Mouse (Mus musculus): ENCODE measurements around the gene Elovl5. TPM values are rescaled to one million over a fixed set of nuclear protein-coding genes. Genes with fewer than 3 reads are reported as not detected.
A peak's percentile ranks its signal among the peaks of the same experiment; 100 is the strongest.
"Not testable (repeated sequence)": the region's sequence is repeated elsewhere in the genome, so short reads cannot be mapped to it uniquely, and the experiment has no call there.

Elovl5 gene
- polyA plus RNA-seq, 1 experiment from 2014 or later: 67.0 TPM

- H3K27me3 ChIP-seq: no peaks in the 10 kb centered on the region
- H3K4me1 ChIP-seq: no peaks in the 10 kb centered on the region
- H3K27ac ChIP-seq (replicated peaks): no peak overlapping the region
- no peak overlapping the region for H3K9ac ChIP-seq (replicated peaks)
- no peaks in the 10 kb centered on the region for H3K9me3 ChIP-seq
- H3K4me3 ChIP-seq: no peak overlapping the region
- no peak for ATAC-seq (ENCODE audit: low FRiP score, low read depth)
- 68% methylated on average over 8 of the region's 8 CpGs for WGBS
- no peaks in the 10 kb centered on the region for H3K36me3 ChIP-seq
- no peak overlapping the region for H3K4me2 ChIP-seq (replicated peaks)
Observed at GRCm38 (mm10) chr9:77990278-77990677, 73.1 kb downstream of the Elovl5 start.

DNA sequence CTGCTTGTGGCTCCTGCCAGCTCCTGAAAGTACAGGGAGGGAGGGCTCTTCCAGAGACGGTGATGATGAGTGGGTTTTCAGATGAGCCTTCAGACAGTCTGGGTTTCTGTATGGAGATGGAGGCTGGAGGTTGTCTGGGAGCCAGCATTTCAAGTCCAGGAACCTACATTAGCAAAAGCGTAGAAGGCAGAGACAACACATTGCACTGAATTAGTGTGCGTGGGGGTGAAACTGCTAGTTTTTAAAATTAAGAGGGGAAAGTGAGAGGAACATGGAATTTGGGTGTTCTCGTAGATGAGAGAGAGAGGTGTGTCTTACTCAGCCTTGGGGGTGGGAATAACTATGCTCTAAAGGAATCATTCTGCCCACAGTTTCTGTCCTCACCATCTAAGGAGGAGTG lies 74.5 kb downstream of the Elovl5 start:
- Histone ChIP-seq H3K9ac (replicated peaks) (no peak overlapping the region), H3K36me3 (no peaks in the 10 kb centered on the region), H3K4me3 (no peak overlapping the region), H3K27me3 (no peaks in the 10 kb centered on the region), H3K27ac (replicated peaks) (no peak overlapping the region), H3K4me1 (no peaks in the 10 kb centered on the region), H3K9me3 (no peaks in the 10 kb centered on the region), H3K4me2 (replicated peaks) (no peak overlapping the region)
- no peak for ATAC-seq (ENCODE audit: low FRiP score, low read depth)
- WGBS: 94% methylated on average over 4 of the region's 4 CpGs

- no peaks in the 10 kb centered on the region for H3K9me3 ChIP-seq
- no peaks in the 10 kb centered on the region for H3K4me1 ChIP-seq
- no peak overlapping the region for H3K4me3 ChIP-seq
- H3K27me3 ChIP-seq: no peaks in the 10 kb centered on the region
- no peak overlapping the region for H3K27ac ChIP-seq (replicated peaks)
- no peak overlapping the region for H3K4me2 ChIP-seq (replicated peaks)
- H3K9ac ChIP-seq (replicated peaks): no peak overlapping the region
- 91% methylated on average over 6 of the region's 6 CpGs for WGBS
- ATAC-seq (ENCODE audit: low FRiP score, low read depth): no peak
- H3K36me3 ChIP-seq: no peaks in the 10 kb centered on the region
Observed at GRCm38 (mm10) chr9:77992276-77992675, 75.1 kb downstream of the Elovl5 start.

DNA sequence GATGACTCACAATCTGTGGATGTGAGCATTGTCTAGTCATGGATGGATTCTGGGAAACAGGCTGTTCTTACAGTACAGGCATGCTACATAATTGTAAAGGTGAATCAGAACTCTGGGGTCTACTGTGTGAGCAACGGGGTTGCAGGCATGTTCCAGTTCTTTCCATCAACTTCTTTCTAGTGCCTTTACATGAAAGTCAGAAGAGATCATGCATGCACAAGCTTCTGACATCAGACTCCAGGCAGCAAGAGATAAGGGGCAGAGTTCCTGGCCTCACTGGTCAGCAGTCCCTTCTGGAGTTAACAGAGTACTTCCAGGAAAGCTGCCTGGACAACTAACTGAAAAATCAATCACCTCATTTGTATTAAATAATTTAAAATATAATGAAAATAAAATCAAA lies 75.9 kb downstream of the Elovl5 start:
- 86% methylated on average over 1 of the region's 1 CpGs for WGBS
- no peak for ATAC-seq (ENCODE audit: low FRiP score, low read depth)
- Histone ChIP-seq H3K4me3 (no peak overlapping the region), H3K36me3 (no peaks in the 10 kb centered on the region), H3K9me3 (no peaks in the 10 kb centered on the region), H3K4me2 (replicated peaks) (no peak overlapping the region), H3K9ac (replicated peaks) (no peak overlapping the region), H3K4me1 (no peaks in the 10 kb centered on the region), H3K27ac (replicated peaks) (no peak overlapping the region), H3K27me3 (no peaks in the 10 kb centered on the region)

DNA sequence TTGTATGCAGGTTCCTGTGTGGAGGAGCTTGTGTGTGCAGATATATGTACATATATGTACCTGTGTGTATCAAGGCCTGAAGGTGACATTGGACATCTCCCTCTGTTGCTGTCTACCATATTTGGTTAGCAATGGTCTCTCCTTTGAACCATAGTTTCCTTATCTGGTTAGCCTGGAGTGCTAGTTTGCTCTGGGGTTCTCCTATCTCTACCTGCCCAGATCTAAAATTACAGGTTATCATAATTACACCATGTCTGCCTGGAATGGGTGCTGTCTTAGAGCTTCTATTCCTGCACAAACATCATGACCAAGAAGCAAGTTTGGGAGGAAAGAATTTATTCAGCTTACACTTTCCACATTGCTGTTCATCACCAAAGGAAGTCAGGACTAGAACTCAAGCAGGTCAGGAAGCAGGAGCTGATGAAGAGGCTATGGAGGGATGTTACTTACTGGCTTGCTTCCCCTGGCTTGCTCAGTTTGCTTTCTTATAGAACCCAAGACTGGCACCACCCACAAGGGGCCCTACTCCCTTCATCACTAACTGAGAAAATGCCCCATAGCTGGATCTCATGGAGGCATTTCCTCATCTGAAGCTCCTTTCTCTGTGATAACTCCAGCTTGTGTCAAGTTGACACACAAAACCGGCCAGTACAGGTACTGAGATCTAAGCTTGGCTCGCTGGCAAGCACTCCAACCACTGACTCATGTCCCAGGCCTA lies 76.5 kb downstream of the Elovl5 start:
- WGBS: 93% methylated on average over 2 of the region's 2 CpGs

DNA sequence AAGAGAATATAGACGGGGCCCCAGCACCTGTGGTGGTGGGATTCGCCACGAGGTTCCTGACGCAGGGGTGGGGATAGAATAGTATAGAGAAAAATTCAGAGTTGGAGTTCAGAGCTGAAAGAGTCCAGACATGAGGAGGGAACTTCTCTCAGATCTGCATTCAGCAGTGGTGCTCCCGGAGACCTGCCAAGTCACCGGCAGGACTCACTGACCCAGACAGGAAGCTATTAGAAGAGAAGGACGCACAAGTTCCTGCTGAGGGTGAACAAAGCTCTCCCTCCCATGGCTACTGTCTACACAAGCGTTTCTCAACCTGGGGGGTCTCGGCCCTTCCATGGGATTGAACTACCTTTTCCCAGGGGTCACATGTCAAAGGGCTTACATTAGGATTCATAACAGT lies 78.1 kb downstream of the Elovl5 start:
- Histone ChIP-seq H3K4me2 (replicated peaks) (no peak overlapping the region), H3K4me1 (no peaks in the 10 kb centered on the region), H3K9ac (replicated peaks) (no peak overlapping the region), H3K27ac (replicated peaks) (no peak overlapping the region), H3K36me3 (no peaks in the 10 kb centered on the region), H3K9me3 (no peaks in the 10 kb centered on the region), H3K4me3 (no peak overlapping the region), H3K27me3 (no peaks in the 10 kb centered on the region)
- no peak for ATAC-seq (ENCODE audit: low FRiP score, low read depth)
- 74% methylated on average over 9 of the region's 9 CpGs for WGBS

More for the DNA sequence above, 76.5 kb downstream of the Elovl5 start:
- H3K27me3 ChIP-seq; H3K4me2 ChIP-seq (replicated peaks); H3K27ac ChIP-seq (replicated peaks); H3K36me3 ChIP-seq; ATAC-seq (ENCODE audit: low FRiP score, low read depth); H3K4me3 ChIP-seq; H3K9me3 ChIP-seq; H3K4me1 ChIP-seq; H3K9ac ChIP-seq (replicated peaks): not testable (repeated sequence)

DNA sequence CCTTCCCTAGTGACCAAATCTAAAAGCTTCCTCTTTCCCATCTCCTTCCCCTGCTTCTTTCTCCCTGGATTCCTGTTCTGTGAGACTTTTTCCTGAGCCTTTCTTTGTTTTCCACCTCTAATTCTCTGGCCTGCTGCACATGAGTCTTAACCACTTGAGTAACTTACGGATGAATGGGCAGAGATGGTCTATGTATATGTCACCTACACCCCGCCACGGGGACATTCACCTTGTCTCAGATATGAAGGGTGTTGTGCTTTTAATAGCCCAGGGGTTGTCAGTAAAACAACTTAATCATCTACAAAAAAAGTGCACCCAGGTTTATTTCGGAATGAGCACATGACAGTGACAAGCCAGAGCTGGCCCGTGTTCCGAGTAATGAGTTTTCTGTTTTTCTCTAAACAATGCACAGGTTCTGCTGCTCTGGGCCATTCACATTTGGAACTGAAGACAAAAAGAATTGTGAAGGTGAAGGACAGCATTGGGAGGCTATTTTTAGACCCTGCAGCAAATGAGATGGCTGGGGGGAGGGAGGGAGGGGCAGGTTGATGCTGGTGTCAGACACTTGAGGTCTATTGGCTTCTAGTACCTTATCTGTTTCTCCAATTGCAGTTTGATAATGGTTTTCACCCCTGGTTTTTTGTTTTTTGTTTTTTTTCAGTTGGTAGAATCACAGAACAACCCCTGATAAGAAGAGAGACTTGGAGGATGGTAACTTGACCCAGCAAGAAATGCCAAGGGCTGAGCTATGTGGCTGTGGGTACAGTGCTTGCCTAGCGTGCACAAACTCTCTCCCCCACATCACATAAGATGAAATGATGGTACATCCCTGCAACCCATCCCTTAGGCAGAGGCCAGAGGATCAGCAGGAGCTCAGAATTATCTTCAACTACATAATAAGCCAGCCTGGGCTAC lies 83.7 kb downstream of the Elovl5 start:
- no peak overlapping the region for H3K4me2 ChIP-seq (replicated peaks)
- no peak for ATAC-seq (ENCODE audit: low FRiP score, low read depth)
- no peak overlapping the region for H3K4me3 ChIP-seq
- H3K36me3 ChIP-seq: no peaks in the 10 kb centered on the region
- H3K9me3 ChIP-seq: no peaks in the 10 kb centered on the region
- no peak overlapping the region for H3K27ac ChIP-seq (replicated peaks)
- no peaks in the 10 kb centered on the region for H3K27me3 ChIP-seq
- 95% methylated on average over 7 of the region's 7 CpGs for WGBS
- H3K4me1 ChIP-seq: no peaks in the 10 kb centered on the region
- H3K9ac ChIP-seq (replicated peaks): no peak overlapping the region

DNA sequence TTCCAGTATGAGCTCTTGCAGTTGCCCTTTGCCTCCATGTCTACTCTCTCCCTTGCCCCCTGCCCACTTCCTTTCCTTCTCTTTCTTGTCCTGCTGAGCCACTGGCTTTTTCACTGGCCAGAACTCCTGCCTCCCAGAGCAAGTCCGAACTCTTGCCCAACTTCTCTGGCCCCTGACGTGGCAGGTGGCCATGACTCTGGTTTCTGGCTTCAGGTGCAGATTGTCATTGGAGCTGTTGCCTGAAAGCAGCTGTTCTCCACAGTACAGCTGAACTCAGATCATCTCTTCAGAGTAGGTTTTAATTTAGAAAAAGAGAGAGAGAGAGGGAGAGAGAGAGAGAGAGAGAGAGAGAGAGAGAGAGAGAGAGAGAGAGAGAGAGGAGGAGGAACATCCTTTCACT lies 86.1 kb downstream of the Elovl5 start:
- no peak for ATAC-seq (ENCODE audit: low FRiP score, low read depth)
- H3K27ac ChIP-seq (replicated peaks): no peak overlapping the region
- H3K4me2 ChIP-seq (replicated peaks): no peak overlapping the region
- H3K4me3 ChIP-seq: no peak overlapping the region
- no peak overlapping the region for H3K9ac ChIP-seq (replicated peaks)
- H3K9me3 ChIP-seq: no peaks in the 10 kb centered on the region
- WGBS: 84% methylated on average over 2 of the region's 2 CpGs
- H3K27me3 ChIP-seq: no peaks in the 10 kb centered on the region
- H3K36me3 ChIP-seq: no peaks in the 10 kb centered on the region
- no peaks in the 10 kb centered on the region for H3K4me1 ChIP-seq

- Histone ChIP-seq H3K4me3 (no peak overlapping the region), H3K36me3 (no peaks in the 10 kb centered on the region)
- WGBS: 53% methylated on average over 3 of the region's 3 CpGs
Observed at GRCm38 (mm10) chr9:78005481-78005880, 88.3 kb downstream of the Elovl5 start.

DNA sequence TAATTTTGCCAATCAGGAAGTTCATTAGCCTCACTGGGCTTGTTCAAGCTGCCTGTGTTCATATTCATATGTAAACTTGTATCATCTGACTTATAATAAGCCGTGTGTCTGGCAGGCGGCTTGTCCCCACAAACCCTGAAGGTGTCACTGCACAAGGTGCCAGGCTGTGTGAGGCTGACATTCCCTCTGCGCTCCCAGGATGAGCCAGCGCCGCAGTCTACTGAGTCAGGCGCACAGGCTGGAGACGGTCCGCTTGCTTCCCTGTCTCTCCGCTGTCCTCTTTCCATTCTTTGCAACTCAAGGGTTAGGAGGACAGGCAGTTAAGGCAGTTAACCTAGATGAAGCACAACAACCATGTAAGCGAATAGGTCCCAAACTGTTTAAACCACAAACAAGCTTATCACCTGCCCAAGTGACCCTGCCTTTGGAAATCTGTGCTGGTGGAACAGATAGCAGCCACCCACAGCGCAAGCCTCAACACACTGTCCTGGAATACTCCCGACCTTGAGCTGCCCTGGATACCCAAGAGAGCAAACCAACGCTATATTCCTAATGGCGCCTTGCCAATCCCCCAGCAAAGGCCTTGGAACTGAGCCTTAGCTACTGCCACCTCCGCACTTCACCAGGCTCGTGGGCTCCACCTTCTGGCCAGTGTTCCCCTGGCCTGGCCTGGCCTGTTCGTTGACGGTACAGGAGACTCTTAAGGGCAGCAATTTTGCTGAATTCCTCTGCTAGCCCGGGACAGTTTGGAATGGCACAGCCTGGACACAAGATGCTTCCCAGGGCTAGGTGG lies 89.2 kb downstream of the Elovl5 start:
- H3K36me3 ChIP-seq: no peaks in the 10 kb centered on the region
- no peak overlapping the region for H3K27ac ChIP-seq (replicated peaks)
- WGBS: 61% methylated on average over 19 of the region's 19 CpGs
- no peak overlapping the region for H3K4me3 ChIP-seq
- no peaks in the 10 kb centered on the region for H3K27me3 ChIP-seq
- H3K4me2 ChIP-seq (replicated peaks): no peak overlapping the region
- peak; percentile 71 for ATAC-seq (ENCODE audit: low FRiP score, low read depth)
- no peaks in the 10 kb centered on the region for H3K9me3 ChIP-seq
- no peaks in the 10 kb centered on the region for H3K4me1 ChIP-seq
- no peak overlapping the region for H3K9ac ChIP-seq (replicated peaks)

More at GRCm38 (mm10) chr9:78005481-78005880, 88.3 kb downstream of the Elovl5 start:
- no peak overlapping the region for H3K4me2 ChIP-seq (replicated peaks)
- no peak for ATAC-seq (ENCODE audit: low FRiP score, low read depth)
- H3K4me1 ChIP-seq: no peaks in the 10 kb centered on the region
- H3K9me3 ChIP-seq: no peaks in the 10 kb centered on the region
- no peak overlapping the region for H3K27ac ChIP-seq (replicated peaks)
- no peaks in the 10 kb centered on the region for H3K27me3 ChIP-seq
- H3K9ac ChIP-seq (replicated peaks): no peak overlapping the region

GRCm38 (mm10) chr9:78009382-78009781 lies 92.2 kb downstream of the Elovl5 start:
- no peak overlapping the region for H3K27ac ChIP-seq (replicated peaks)
- H3K4me3 ChIP-seq: no peak overlapping the region
- 91% methylated on average over 7 of the region's 7 CpGs for WGBS
- H3K9me3 ChIP-seq: no peaks in the 10 kb centered on the region
- no peaks in the 10 kb centered on the region for H3K27me3 ChIP-seq
- H3K36me3 ChIP-seq: no peaks in the 10 kb centered on the region
- no peak for ATAC-seq (ENCODE audit: low FRiP score, low read depth)
- no peak overlapping the region for H3K9ac ChIP-seq (replicated peaks)
- no peak overlapping the region for H3K4me2 ChIP-seq (replicated peaks)
- H3K4me1 ChIP-seq: no peaks in the 10 kb centered on the region

- Histone ChIP-seq H3K27me3 (no peaks in the 10 kb centered on the region), H3K27ac (replicated peaks) (no peak overlapping the region), H3K36me3 (no peaks in the 10 kb centered on the region), H3K9me3 (no peaks in the 10 kb centered on the region), H3K9ac (replicated peaks) (no peak overlapping the region), H3K4me3 (no peak overlapping the region), H3K4me1 (no peaks in the 10 kb centered on the region), H3K4me2 (replicated peaks) (no peak overlapping the region)
- ATAC-seq (ENCODE audit: low FRiP score, low read depth): no peak
- WGBS: 93% methylated on average over 5 of the region's 5 CpGs
Observed at GRCm38 (mm10) chr9:78010187-78010586, 93.0 kb downstream of the Elovl5 start.

All from midbrain, embryonic 12.5 days (tissue).